Mouse (Mus musculus): ENCODE data around the gene Acad9. TPM values are rescaled to one million over a fixed set of nuclear protein-coding genes. Genes with fewer than 3 reads are reported as not detected.

Gene Acad9
- polyA plus RNA-seq (2017; shearing (Covaris generic)) = 39.7 TPM

GRCm38 (mm10) chr3:36065843-36066651, at the start of gene Acad9:
Gene Acad9 (plus strand): TSS chr3:36065979.

GRCm38 (mm10) chr3:36053447-36053846, 12.3 kb upstream of the Acad9 start, which contains the start of gene Ccdc144b:
Gene Ccdc144b (minus strand): TSS chr3:36053547.

Other genes with a start within 250 kb of the Acad9 start
- 68.8 TPM for gene Dcun1d1, start 128.5 kb upstream of the Acad9 start, polyA plus RNA-seq (2017; shearing (Covaris generic))
- 23.2 TPM for gene Mccc1, start 65.3 kb upstream of the Acad9 start, polyA plus RNA-seq (2017; shearing (Covaris generic))
- 0.17 TPM for gene Ccdc144b, start 12.4 kb upstream of the Acad9 start, polyA plus RNA-seq (2017; shearing (Covaris generic))
- gene D3Ertd254e, start 85.0 kb downstream of the Acad9 start, polyA plus RNA-seq (2017; shearing (Covaris generic)) = 1.8 TPM
- gene Qrfpr, start 156.3 kb downstream of the Acad9 start, polyA plus RNA-seq (2017; shearing (Covaris generic)) = not detected

All from effector memory CD4-positive, alpha-beta T cell, adult 7 months (primary cell).